Mouse (Mus musculus): Measurements from ENCODE around the gene Eps8. TPM values are rescaled to one million over a fixed set of nuclear protein-coding genes. Genes with fewer than 3 reads are reported as not detected.
A peak's percentile ranks its signal among the peaks of the same experiment; 100 is the strongest.

The Eps8 gene
- polyA plus RNA-seq, 1 experiment = 51.9 TPM

GRCm38 (mm10) chr6:137570718-137571131 lies 84.0 kb downstream of the Eps8 start:
- Histone ChIP-seq H3K27me3 (replicated peaks; ENCODE audit: control insufficient read depth, insufficient read depth, low read length) (no peaks in the 10 kb centered on the region), H3K36me3 (ENCODE audit: control insufficient read depth, insufficient read depth, low read length) (no peaks in the 10 kb centered on the region), H3K4me1 (ENCODE audit: control insufficient read depth, insufficient read depth, low read length) (peaks cover 15% of the 10 kb centered on the region), H3K4me3 (ENCODE audit: insufficient read depth, low read depth, low read length) (peak overlapping the region; percentile 67), H3K27ac (ENCODE audit: insufficient read depth, low read depth, low read length) (peak overlapping the region; percentile 94)
- DNase-seq = peak; percentile 90
- WGBS = 32% methylated on average over 9 of the region's 9 CpGs
- TF ChIP-seq CTCF (conservative IDR thresholded peaks at IDR 0.05; ENCODE audit: insufficient read depth, insufficient read length, low read depth, low read length) (no peak), POLR2A (IDR thresholded peaks at IDR 0.05; ENCODE audit: low read depth, low read length) (peak; percentile 37)

GRCm38 (mm10) chr6:137570019-137570418 lies 84.7 kb downstream of the Eps8 start:
- Histone ChIP-seq H3K4me1 (ENCODE audit: control insufficient read depth, insufficient read depth, low read length) (peaks cover 13% of the 10 kb centered on the region), H3K36me3 (ENCODE audit: control insufficient read depth, insufficient read depth, low read length) (no peaks in the 10 kb centered on the region), H3K27me3 (replicated peaks; ENCODE audit: control insufficient read depth, insufficient read depth, low read length) (no peaks in the 10 kb centered on the region), H3K4me3 (ENCODE audit: insufficient read depth, low read depth, low read length) (peak overlapping the region; percentile 67), H3K27ac (ENCODE audit: insufficient read depth, low read depth, low read length) (peak overlapping the region; percentile 94)
- peak; percentile 62 for DNase-seq
- TF ChIP-seq CTCF (conservative IDR thresholded peaks at IDR 0.05; ENCODE audit: insufficient read depth, insufficient read length, low read depth, low read length) (no peak), POLR2A (IDR thresholded peaks at IDR 0.05; ENCODE audit: low read depth, low read length) (no peak)
- WGBS = 43% methylated on average over 5 of the region's 5 CpGs

GRCm38 (mm10) chr6:137569071-137569470 lies 85.6 kb downstream of the Eps8 start:
- Histone ChIP-seq H3K36me3 (ENCODE audit: control insufficient read depth, insufficient read depth, low read length) (no peaks in the 10 kb centered on the region), H3K27ac (ENCODE audit: insufficient read depth, low read depth, low read length) (peak overlapping the region; percentile 22), H3K4me3 (ENCODE audit: insufficient read depth, low read depth, low read length) (peak overlapping the region; percentile 9), H3K4me1 (ENCODE audit: control insufficient read depth, insufficient read depth, low read length) (peaks cover 13% of the 10 kb centered on the region), H3K27me3 (replicated peaks; ENCODE audit: control insufficient read depth, insufficient read depth, low read length) (no peaks in the 10 kb centered on the region)
- peak; percentile 87 for DNase-seq
- TF ChIP-seq POLR2A (IDR thresholded peaks at IDR 0.05; ENCODE audit: low read depth, low read length) (no peak), CTCF (conservative IDR thresholded peaks at IDR 0.05; ENCODE audit: insufficient read depth, insufficient read length, low read depth, low read length) (no peak)
- 37% methylated on average over 6 of the region's 6 CpGs for WGBS

- DNase-seq = no peak
- H3K4me3 ChIP-seq (ENCODE audit: insufficient read depth, low read depth, low read length) = no peak overlapping the region
- H3K27ac ChIP-seq (ENCODE audit: insufficient read depth, low read depth, low read length) = no peak overlapping the region
- H3K27me3 ChIP-seq (replicated peaks; ENCODE audit: control insufficient read depth, insufficient read depth, low read length) = no peaks in the 10 kb centered on the region
- peaks cover 14% of the 10 kb centered on the region for H3K4me1 ChIP-seq (ENCODE audit: control insufficient read depth, insufficient read depth, low read length)
- TF ChIP-seq CTCF (conservative IDR thresholded peaks at IDR 0.05; ENCODE audit: insufficient read depth, insufficient read length, low read depth, low read length) (no peak), POLR2A (IDR thresholded peaks at IDR 0.05; ENCODE audit: low read depth, low read length) (no peak)
- no peaks in the 10 kb centered on the region for H3K36me3 ChIP-seq (ENCODE audit: control insufficient read depth, insufficient read depth, low read length)
- WGBS = 78% methylated on average over 3 of the region's 3 CpGs
Observed at GRCm38 (mm10) chr6:137565890-137566289, 88.8 kb downstream of the Eps8 start.

- no peak overlapping the region for H3K4me3 ChIP-seq (ENCODE audit: insufficient read depth, low read depth, low read length)
- no peak overlapping the region for H3K27ac ChIP-seq (ENCODE audit: insufficient read depth, low read depth, low read length)
- 34% methylated on average over 6 of the region's 6 CpGs for WGBS
- H3K36me3 ChIP-seq (ENCODE audit: control insufficient read depth, insufficient read depth, low read length) = no peaks in the 10 kb centered on the region
- H3K4me1 ChIP-seq (ENCODE audit: control insufficient read depth, insufficient read depth, low read length) = peaks cover 17% of the 10 kb centered on the region
- H3K27me3 ChIP-seq (replicated peaks; ENCODE audit: control insufficient read depth, insufficient read depth, low read length) = no peaks in the 10 kb centered on the region
- no peak for TF ChIP-seq POLR2A (IDR thresholded peaks at IDR 0.05; ENCODE audit: low read depth, low read length)
- no peak for TF ChIP-seq CTCF (conservative IDR thresholded peaks at IDR 0.05; ENCODE audit: insufficient read depth, insufficient read length, low read depth, low read length)
- DNase-seq = peak; percentile 66
Observed at GRCm38 (mm10) chr6:137565454-137565853, 89.2 kb downstream of the Eps8 start.

GRCm38 (mm10) chr6:137560358-137560859 lies 94.3 kb downstream of the Eps8 start:
- Histone ChIP-seq H3K36me3 (ENCODE audit: control insufficient read depth, insufficient read depth, low read length) (no peaks in the 10 kb centered on the region), H3K27ac (ENCODE audit: insufficient read depth, low read depth, low read length) (peak overlapping the region; percentile 94), H3K4me1 (ENCODE audit: control insufficient read depth, insufficient read depth, low read length) (peaks cover 35% of the 10 kb centered on the region), H3K4me3 (ENCODE audit: insufficient read depth, low read depth, low read length) (no peak overlapping the region), H3K27me3 (replicated peaks; ENCODE audit: control insufficient read depth, insufficient read depth, low read length) (no peaks in the 10 kb centered on the region)
- peak; percentile 71 for DNase-seq
- 21% methylated on average over 12 of the region's 12 CpGs for WGBS
- no peak for TF ChIP-seq CTCF (conservative IDR thresholded peaks at IDR 0.05; ENCODE audit: insufficient read depth, insufficient read length, low read depth, low read length)
- no peak for TF ChIP-seq POLR2A (IDR thresholded peaks at IDR 0.05; ENCODE audit: low read depth, low read length)

- WGBS = 12% methylated on average over 13 of the region's 13 CpGs
- Histone ChIP-seq H3K27ac (ENCODE audit: insufficient read depth, low read depth, low read length) (peak overlapping the region; percentile 94), H3K36me3 (ENCODE audit: control insufficient read depth, insufficient read depth, low read length) (no peaks in the 10 kb centered on the region), H3K27me3 (replicated peaks; ENCODE audit: control insufficient read depth, insufficient read depth, low read length) (no peaks in the 10 kb centered on the region), H3K4me1 (ENCODE audit: control insufficient read depth, insufficient read depth, low read length) (peaks cover 42% of the 10 kb centered on the region), H3K4me3 (ENCODE audit: insufficient read depth, low read depth, low read length) (no peak overlapping the region)
- DNase-seq = peak; percentile 81
- TF ChIP-seq POLR2A (IDR thresholded peaks at IDR 0.05; ENCODE audit: low read depth, low read length) (no peak), CTCF (conservative IDR thresholded peaks at IDR 0.05; ENCODE audit: insufficient read depth, insufficient read length, low read depth, low read length) (no peak)
Observed at GRCm38 (mm10) chr6:137558840-137559239, 95.8 kb downstream of the Eps8 start.
